ENCODE assay signal across 8 mouse cellular contexts in genomic region chr13:91224438-91224814, GRCm38 (mm10). TPM values are rescaled to one million over a fixed set of nuclear protein-coding genes. Genes with fewer than 3 reads are reported as not detected.
A peak's percentile ranks its signal among the peaks of the same experiment; 100 is the strongest.
DNase-seq lines count a peak whose midpoint lies in the region; ATAC-seq and TF ChIP-seq lines count a peak whose summit lies in the region.

No protein-coding gene starts in this region.

- TF ChIP-seq EP300 in lung, postnatal 0 days (IDR thresholded peaks at IDR 0.05), result peak; percentile 72

- H3K9me3 ChIP-seq in lung, postnatal 0 days (ENCODE audit: low read length), result no peaks in the 10 kb centered on the region
- H3K9me3 ChIP-seq in intestine, embryonic 15.5 days, result no peaks in the 10 kb centered on the region
- H3K9me3 ChIP-seq in neural tube, embryonic 12.5 days, result no peaks in the 10 kb centered on the region

- peak overlapping the region; percentile 81 for H3K9ac ChIP-seq in lung, postnatal 0 days (replicated peaks; ENCODE audit: low read depth)
- H3K9ac ChIP-seq in intestine, embryonic 15.5 days, result peak overlapping the region; percentile 81; the same call in 1 of the 2 replicates
- H3K9ac ChIP-seq in neural tube, embryonic 12.5 days, result no peak overlapping the region

- DNase-seq in lung, postnatal 0 days (ENCODE audit: low spot score), result peak; percentile 91
- DNase-seq in lung, postnatal 4 days, result no peak
- no peak for DNase-seq in layer of hippocampus, postnatal 36 days
- no peak for DNase-seq in ovary, adult 18-20 months (ENCODE audit: low spot score)
- no peak for DNase-seq in thymus, postnatal 14 days

- no peak for TF ChIP-seq CTCF in lung, postnatal 0 days (IDR thresholded peaks at IDR 0.05)
- no peak for TF ChIP-seq CTCF in embryonic fibroblast, embryonic 13.5 days (IDR thresholded peaks at IDR 0.05; ENCODE audit: borderline replicate concordance, insufficient read depth, low read length)

- peak overlapping the region; percentile 60 for H3K4me3 ChIP-seq in lung, postnatal 0 days (ENCODE audit: low read depth, low read length)
- H3K4me3 ChIP-seq in embryonic fibroblast, embryonic 13.5 days (ENCODE audit: insufficient read depth, low read length), result peak overlapping the region; percentile 61
- peak overlapping the region; percentile 64 for H3K4me3 ChIP-seq in intestine, embryonic 15.5 days (replicated peaks)
- no peak overlapping the region for H3K4me3 ChIP-seq in neural tube, embryonic 12.5 days

- H3K4me1 ChIP-seq in lung, postnatal 0 days (ENCODE audit: insufficient read depth, low read depth, low read length), result no peaks in the 10 kb centered on the region
- H3K4me1 ChIP-seq in embryonic fibroblast, embryonic 13.5 days (ENCODE audit: control insufficient read depth, insufficient read depth, low read length), result peaks cover 3% of the 10 kb centered on the region; the same call in 1 of the 2 replicates
- no peaks in the 10 kb centered on the region for H3K4me1 ChIP-seq in intestine, embryonic 15.5 days (replicated peaks)
- no peaks in the 10 kb centered on the region for H3K4me1 ChIP-seq in neural tube, embryonic 12.5 days

- 41% methylated on average over 2 of the region's 2 CpGs for WGBS in lung, postnatal 0 days
- 68% methylated on average over 2 of the region's 2 CpGs for WGBS in intestine, embryonic 15.5 days
- 83% methylated on average over 2 of the region's 2 CpGs for WGBS in neural tube, embryonic 12.5 days

- H3K27me3 ChIP-seq in lung, postnatal 0 days (replicated peaks; ENCODE audit: insufficient read depth, low read length), result no peaks in the 10 kb centered on the region
- H3K27me3 ChIP-seq in intestine, embryonic 15.5 days (replicated peaks), result no peaks in the 10 kb centered on the region
- no peaks in the 10 kb centered on the region for H3K27me3 ChIP-seq in neural tube, embryonic 12.5 days (replicated peaks)

- no peaks in the 10 kb centered on the region for H3K36me3 ChIP-seq in lung, postnatal 0 days (ENCODE audit: insufficient read depth, low read length)
- H3K36me3 ChIP-seq in intestine, embryonic 15.5 days, result no peaks in the 10 kb centered on the region
- no peaks in the 10 kb centered on the region for H3K36me3 ChIP-seq in neural tube, embryonic 12.5 days

- H3K4me2 ChIP-seq in lung, postnatal 0 days (replicated peaks; ENCODE audit: low read depth, low read length), result peak overlapping the region; percentile 68
- peak overlapping the region; percentile 71 for H3K4me2 ChIP-seq in intestine, embryonic 15.5 days (replicated peaks)
- H3K4me2 ChIP-seq in neural tube, embryonic 12.5 days (replicated peaks), result peak overlapping the region; percentile 57

- no peak; the same call in 1 of the 2 replicates for TF ChIP-seq POLR2A in embryonic fibroblast, embryonic 13.5 days (IDR thresholded peaks at IDR 0.05; ENCODE audit: low read depth, low read length)

- peak; percentile 48 for ATAC-seq in lung, postnatal 0 days
- ATAC-seq in intestine, embryonic 15.5 days, result peak; percentile 14
- ATAC-seq in neural tube, embryonic 12.5 days (ENCODE audit: low FRiP score, low read depth), result no peak; the same call in 1 of the 2 replicates

- H3K27ac ChIP-seq in lung, postnatal 0 days (ENCODE audit: low read length), result peak overlapping the region; percentile 96
- H3K27ac ChIP-seq in embryonic fibroblast, embryonic 13.5 days (ENCODE audit: insufficient read depth, low read length), result peak overlapping the region; percentile 93
- H3K27ac ChIP-seq in intestine, embryonic 15.5 days, result peak overlapping the region; percentile 94
- peak overlapping the region; percentile 83 for H3K27ac ChIP-seq in neural tube, embryonic 12.5 days

RNA-seq across cellular contexts. Expression of gene Atg10, which starts 0.7 kb away (rescaled TPM):
- 14.7 and 18.0 TPM in 2 replicates for polyA plus RNA-seq in lung, postnatal 0 days (2015; fragmentation: Nextera tagmentation; extraction: Ambion mirVana)
- 9.6 and 9.8 TPM in 2 replicates for polyA plus RNA-seq in embryonic fibroblast, embryonic 13.5 days (2011; ENCODE audit: insufficient read length, low read depth, missing spikeins)
- polyA plus RNA-seq in intestine, embryonic 15.5 days (2015; fragmentation: Nextera tagmentation; extraction: Ambion mirVana), result 14.6 and 14.9 TPM in 2 replicates
- polyA plus RNA-seq in neural tube, embryonic 12.5 days (2016; fragmentation: Nextera tagmentation; extraction: Ambion mirVana), result 15.8 and 18.6 TPM in 2 replicates
- 10 to 100 TPM; 14.4 to 16.0 TPM for total RNA-seq in layer of hippocampus, postnatal 36 days (2021)
